Mouse (Mus musculus) lung, postnatal 25 days (tissue): ENCODE measurements around the gene Mrap.
A peak's percentile ranks its signal among the peaks of the same experiment; 100 is the strongest.

Source experiments
- DNase-seq: peaks from one replicate; pipeline ENCODE4 v3.0.0; 2022; ENCODE audit warnings: low spot score

Mrap gene

GRCm38 (mm10) chr16:90753386-90753941, 15.5 kb downstream of the Mrap start:
- no peak for DNase-seq

- no peak for DNase-seq
These were observed 21.3 kb downstream of the Mrap start for GRCm38 (mm10) chr16:90759335-90759734.

GRCm38 (mm10) chr16:90760515-90760914, 22.5 kb downstream of the Mrap start:
- DNase-seq, result peak; percentile 17

DNA sequence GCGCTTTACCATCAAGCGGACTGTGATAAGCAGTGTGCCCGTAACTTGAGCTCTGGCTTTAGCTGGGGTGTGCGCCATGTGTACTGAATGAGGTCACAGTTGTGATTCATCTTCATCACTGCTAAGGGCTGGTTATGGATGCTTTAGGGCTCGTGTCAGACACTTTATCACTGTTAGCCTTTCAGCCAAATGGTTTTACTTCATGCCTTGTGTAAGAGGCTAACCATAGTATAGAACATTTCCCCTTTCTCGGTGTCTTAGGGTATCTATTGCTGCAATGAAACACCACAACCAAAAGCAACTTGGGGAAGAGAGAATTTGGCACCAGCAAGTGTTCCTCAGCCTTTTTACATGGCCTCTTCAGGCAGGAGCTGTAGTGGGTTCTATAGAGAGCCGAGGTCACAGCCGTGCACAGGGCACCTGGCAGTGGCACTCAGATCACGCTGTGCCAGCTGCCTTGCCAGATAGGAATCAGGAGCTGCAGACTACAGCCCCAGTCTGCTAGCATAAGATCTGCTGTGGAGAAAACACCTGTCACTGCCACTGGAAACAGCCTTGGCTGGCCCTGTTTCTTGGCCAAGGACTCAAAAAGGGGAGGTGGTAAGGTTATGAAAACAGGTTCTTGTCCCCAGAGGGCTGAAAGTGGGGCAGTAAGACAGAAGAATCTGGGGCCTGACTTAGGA, 27.3 kb downstream of the Mrap start:
- no peak for DNase-seq

- DNase-seq, result no peak
These were observed 29.0 kb downstream of the Mrap start for GRCm38 (mm10) chr16:90766919-90767454.

DNA sequence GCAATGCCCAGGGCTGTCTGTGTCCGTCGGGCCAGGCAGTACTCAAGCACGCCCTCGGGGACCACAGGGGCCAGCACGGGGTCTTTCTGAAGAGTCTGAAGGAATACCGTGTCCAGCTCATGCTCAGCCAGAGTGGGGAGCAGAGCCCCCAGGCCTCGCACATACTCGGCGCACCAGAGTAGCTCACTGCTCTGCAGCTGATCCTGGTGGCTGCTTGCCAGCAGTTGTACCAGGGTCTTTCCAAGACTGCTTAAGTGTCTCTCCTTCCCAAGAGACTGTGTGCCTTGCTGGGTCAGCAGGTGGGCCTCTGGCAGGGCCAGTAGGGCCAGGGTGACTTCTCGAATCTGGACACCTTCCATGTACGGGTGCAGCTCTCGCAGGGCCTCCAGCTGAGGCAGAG, 36.2 kb downstream of the Mrap start:
- DNase-seq, result no peak

DNA sequence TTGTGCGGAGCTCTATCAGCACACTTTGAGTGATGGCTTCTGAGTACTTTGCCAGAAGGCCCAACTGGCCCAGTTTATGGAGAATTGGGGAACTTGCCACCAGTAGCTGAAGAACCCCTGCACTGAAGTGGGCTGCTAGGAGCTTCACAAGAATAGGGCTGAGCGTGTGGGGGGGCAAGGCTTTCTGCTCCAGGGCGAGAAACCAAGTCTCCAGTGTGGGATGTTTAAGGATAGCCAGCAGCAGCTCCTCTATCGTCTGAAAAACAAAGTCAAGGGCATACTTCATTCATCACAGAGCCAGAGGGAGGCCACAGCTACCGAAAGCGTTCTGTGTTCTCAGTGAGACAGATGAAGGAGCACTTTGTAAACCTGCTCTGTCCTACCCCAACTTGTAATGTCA, 36.6 kb downstream of the Mrap start:
- no peak for DNase-seq

- no peak for DNase-seq
These were observed 38.0 kb downstream of the Mrap start for GRCm38 (mm10) chr16:90775946-90776520.

DNA sequence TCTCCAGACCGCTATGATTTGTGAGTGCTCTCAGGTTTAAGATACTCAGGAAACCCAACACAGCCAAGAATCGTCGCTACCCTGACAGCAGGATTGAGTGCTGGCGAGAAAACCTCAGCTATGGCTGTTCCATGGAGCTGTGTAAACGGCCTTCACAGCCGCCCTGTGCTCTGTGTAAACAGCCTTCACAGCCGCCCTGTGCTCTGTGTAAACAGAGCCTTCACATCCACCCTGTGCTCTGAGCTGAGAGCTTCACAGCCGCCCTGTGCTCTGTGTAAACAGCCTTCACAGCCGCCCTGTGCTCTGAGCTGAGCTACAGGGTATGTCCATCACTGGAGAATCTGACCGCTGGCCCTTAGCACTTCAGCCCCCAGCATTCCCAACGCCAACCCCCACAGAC, 41.8 kb downstream of the Mrap start:
- no peak for DNase-seq

- DNase-seq, result no peak
These were observed 45.3 kb downstream of the Mrap start for GRCm38 (mm10) chr16:90783302-90783701.

DNA sequence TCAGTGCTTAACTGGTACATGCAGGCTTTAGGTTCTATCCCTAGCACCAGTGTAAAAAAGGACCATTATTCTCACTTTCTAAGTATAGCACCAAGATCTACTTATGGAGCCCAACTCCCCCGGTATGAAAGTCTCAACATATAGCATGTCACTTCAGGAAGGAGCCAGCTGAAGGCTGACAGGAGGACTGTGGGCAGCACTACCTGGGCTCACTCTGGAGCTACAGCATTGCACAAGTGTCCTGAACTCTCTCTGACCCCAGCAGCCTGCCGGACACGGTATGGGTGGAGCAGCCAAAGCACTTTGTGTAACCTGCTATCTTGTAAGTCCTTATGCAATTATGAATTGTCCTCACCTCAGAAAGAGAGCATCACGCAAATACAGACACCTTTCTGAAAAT, 47.2 kb downstream of the Mrap start:
- DNase-seq, result peak; percentile 34

DNA sequence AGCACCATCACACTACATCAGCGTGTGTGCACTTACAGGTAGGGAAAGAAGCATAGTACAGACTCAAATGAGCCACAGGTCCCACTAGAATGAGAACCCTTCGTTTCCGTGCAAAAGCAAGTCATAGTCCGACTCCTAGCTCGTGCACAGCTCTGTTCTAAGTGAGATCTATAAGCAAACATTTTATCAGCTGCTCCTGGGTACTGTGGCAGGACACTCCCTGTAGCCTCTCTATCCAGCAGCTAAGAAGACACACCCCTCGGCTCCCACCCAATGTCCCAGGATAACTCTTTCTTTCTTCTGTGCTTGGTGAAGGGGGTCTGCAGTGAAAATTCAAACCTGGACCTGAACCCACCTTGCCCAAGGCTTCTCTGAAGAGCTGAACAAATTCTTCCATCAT, 50.6 kb downstream of the Mrap start:
- no peak for DNase-seq

GRCm38 (mm10) chr16:90790946-90791345, 52.9 kb downstream of the Mrap start:
- no peak for DNase-seq

- DNase-seq, result no peak
These were observed 54.1 kb downstream of the Mrap start for GRCm38 (mm10) chr16:90792066-90792465.

DNA sequence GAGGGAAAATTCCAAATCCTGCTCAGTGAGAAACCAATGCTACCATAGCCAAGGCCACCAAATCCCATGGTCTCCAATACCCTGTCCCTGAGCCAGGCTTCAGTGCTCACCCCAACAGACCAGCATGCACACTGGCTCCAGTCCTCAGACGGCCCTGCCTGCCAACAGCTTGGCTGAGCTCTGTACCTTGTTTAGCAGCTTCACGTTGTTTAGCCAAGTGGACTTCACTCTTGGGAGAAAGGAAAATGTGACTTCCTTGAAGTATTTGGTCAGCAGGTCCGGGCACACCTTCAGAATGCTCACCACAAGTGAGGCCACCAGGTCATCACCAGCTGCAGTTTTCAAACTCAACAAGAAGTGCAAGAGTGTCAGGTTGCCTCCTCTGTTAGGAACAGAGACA, 54.5 kb downstream of the Mrap start:
- DNase-seq, result peak; percentile 15

DNA sequence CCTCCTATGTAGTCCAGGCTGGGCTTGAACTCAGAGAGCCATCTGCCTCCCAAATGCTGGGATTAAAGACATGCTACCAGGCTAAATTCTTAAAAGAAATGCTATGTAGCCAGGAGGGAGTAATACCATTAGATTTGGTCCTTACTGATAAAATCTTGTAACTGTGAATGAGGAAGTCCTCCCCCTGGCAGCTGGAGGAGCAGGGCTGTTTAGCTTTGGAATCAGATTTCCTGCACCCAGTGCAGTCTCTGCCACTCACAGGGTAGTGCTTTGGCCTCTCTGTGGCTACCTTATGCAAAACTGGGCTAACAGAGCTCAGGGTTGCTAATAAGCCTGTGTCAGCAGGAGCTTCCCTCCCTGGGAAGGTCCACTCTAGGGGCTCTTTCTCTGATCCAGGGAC, 56.7 kb downstream of the Mrap start:
- no peak for DNase-seq

- no peak for DNase-seq
These were observed 60.4 kb downstream of the Mrap start for GRCm38 (mm10) chr16:90798446-90798845.

DNA sequence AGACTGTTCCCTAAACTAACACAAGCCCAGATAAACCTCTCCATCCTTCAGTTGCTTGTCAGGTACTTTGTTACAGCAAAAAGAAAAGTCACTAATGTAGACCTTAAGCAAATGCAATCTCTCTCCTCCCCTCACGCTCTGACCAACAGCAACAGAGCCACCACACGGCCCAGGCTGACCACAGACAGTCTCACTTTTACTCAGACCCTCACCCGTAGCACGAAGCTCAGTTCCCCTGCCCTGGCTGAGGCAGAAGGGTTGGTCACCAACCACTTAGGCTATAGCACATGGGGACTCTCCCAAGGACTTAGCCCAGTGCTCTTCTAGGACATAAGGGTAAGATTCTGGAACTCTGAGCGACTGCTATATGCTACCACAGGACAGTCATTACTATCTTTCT, 60.8 kb downstream of the Mrap start:
- DNase-seq, result no peak
